Mouse (Mus musculus) ovary, adult 18-20 months (tissue): ENCODE measurements around the gene Dnm3.

ENCODE experiments used
- DNase-seq: peaks from one replicate; pipeline ENCODE4 v3.0.0; 2022; ENCODE audit warnings: low spot score, mixed read lengths

The Dnm3 gene

DNA sequence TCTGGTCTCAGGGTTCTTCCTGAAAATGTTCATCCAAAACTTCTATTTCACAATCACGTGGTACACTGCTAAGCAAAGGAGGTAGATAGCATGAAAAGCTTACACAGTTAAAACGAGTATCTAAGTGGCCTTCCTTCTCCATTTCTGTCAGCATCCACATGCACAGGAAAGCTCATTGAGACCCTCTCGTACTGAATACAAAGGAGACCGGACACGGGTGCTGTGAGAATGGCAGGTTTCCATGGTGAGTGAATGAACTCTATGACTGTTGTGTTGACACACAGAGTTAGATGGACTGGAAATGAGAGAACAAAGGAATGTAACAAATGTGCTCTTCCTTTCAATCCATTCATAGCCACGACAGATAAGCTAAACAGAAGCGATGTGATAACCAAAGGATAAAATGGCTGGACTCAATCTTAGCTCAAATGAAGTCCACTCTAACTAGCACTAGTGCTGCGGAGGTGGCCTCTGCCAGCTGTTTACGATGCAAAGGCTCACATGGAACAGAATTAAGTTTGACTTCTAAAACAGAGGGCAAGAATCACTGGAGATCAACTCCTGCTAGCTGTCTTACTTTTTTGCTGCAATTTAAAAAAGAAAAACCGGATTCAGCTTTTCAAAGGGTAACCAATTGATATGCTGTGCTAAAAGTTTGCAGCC lies 268.2 kb downstream of the Dnm3 start:
- no peak for DNase-seq

DNA sequence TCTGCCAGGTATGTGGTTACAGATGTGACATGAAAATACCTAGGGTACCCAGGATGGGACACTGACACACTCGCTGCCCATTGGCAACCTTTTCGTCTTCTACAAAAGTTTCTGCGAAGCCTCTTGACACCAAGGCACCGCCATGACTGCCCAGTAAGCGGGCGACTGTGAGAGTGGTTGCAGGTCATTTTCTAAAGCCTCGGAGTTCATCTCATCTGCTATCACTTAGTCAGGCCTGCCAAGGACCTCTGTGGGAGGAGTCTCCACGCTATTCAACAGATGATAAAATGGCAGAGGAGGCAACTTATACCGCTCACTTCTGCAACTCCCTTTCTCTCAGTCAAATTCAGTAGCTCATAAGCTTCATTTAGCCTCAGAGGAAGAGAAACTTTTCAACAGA lies 268.8 kb downstream of the Dnm3 start:
- no peak for DNase-seq

DNA sequence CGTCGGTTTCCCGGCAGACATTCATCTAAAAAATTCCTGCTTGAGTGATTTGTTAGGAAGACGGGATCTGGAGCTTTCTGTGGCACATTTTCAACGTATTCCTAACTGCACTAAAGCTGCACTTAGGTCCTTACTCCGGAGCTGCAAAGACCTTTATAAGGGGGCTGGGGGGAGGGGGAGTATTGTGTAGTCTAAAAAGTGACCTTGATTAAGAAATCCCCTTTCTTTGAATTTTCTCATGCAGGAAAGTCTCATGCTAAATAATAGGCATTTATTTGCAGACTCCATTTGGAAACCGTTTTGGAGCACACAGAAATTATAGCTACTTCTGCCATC lies 270.2 kb downstream of the Dnm3 start:
- no peak for DNase-seq

DNA sequence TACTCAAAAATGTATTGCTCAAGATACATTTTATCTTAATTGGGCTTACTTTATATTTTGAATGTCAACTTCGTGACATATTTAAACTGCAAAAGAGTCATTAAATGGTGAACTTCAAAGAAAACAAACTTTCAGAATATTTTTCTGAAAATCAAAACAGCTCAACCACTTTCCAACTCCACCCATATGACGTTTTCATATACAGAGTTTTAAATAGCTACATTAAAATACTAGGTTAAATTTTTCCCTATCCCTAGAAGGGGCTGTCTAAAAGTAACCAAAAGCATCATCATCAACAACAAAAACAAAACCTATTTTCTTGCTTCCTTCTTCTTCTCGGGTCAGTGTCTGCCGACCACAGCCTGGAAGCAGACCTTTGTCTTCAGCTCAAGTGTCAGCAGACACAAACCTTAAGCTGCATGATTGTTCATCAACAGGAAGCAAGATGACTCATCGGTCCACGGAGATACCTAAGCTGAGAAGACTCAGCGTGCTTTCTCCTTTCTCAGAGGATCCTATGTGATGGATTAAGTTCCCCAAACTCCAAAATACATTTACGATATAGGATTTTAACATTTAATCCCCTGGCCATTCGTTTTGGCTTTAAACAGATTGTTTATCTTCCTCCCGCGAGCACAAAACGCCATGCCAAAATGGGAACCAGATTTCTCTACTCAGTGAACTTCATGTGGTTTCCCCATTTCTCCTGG lies 270.7 kb downstream of the Dnm3 start:
- DNase-seq, result no peak

DNA sequence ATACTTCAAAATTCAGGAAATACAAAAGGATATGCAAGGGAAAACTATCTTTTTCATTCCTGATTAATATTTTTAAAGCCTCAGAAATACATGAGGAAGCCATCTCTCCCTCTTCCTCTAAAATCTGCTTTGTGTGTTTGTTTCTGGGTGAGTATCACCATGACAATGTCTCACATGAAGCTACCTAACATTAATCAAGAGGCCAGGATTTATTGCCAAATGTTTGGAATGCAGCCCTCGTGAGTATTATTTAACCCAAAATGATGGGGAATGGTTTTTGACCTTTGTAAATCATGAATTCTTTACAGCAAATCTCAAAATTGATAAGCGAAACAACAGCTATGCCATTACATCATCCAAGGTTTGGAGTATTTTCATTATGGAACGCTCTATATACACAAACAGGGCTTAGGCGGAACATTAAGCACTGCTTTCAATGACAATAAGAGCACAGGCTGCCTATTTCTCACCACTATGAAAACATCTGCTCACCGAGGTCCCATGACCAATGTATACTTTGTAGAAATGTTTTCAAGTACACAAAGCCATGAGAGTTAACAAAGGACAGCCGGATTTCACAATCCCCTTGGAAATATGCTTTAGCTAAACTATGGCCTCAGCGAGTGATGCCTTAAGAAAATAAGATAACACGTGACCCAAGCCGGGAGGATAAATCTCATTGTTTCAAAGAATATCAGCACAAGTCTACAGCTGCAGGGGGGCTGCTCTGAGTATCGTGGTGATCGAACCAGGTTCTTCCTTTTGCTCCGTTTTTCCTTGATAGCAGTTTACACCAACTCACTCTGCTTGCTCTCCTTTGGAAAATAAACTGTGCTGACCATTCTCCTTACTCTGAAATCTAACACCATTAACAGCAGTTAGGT lies 275.1 kb downstream of the Dnm3 start:
- DNase-seq, result no peak

DNA sequence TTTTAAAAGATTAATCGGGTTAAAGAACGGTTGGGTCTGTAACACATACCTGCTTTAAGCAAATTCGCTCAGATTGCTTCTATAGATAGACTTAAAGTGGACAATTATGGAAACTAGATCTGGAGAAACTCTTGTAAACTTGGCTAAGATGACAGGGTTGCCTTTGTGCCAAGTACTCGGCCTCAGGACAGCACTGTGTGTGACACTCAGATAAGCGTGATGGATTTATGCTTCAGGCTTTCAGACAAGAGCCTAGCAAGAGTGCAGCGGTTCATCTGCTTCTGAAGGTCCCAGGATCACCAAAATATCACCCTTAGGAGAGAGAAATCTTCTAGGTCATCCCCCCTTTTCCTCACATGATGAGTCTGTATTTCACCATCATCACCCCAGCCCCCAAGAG lies 277.4 kb downstream of the Dnm3 start:
- no peak for DNase-seq

DNA sequence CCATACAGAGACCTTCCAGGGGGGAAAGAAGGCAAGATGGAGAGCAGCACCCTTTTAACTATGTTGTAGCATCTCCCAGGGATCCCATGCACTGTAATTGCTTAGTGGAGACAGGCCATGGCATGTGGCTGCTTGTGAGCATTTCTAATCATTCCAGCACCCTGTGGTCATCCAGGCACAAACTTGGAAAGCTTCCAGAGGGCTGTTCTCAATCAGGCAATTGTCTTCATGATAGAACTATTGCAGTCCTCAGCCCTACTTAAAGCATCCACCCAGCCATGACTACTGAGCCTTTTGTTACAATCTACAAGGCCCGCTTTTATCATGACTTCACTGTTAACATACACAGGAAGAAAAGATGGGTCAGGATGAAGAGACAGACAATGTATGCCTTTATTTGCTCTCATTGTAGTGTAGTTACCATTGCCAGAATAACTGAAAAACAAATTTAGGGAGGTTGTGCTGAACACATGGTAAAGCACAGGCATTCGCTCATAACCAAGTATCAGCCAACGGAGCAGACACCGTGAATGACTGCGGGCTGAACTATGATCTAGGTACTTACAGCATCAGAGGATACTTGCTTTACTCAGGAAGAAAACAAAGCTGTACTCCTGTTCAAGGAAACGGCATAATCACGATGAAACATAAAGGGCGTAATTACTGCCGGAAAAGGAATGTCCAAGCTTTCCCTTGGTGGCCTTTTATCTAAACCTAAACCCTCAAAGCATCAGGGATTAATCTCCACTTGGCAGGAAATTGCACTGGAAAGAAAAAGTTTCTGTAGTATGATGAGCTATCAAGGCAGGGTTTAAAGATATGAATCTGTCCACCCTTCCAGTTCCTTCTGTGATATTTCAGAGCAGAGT lies 280.8 kb downstream of the Dnm3 start:
- no peak for DNase-seq

DNA sequence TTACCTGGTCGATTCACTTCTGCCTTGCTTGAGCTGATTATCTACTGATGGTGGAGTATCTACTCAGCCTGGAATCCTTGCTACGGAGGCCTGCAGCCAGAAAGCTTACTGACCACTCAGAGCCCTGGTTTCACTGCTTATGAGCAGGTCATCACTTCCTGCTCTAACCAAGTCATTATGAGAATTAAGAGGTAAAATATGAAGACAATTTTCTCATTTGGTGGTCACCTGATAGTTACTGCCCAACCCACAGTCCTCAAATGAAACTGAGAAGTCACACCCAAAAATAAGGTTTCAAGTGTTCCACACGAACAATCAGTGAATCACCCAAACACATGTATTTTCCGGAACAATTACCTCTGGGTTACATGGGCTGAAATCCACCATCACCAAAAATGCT lies 289.1 kb downstream of the Dnm3 start:
- DNase-seq, result no peak

DNA sequence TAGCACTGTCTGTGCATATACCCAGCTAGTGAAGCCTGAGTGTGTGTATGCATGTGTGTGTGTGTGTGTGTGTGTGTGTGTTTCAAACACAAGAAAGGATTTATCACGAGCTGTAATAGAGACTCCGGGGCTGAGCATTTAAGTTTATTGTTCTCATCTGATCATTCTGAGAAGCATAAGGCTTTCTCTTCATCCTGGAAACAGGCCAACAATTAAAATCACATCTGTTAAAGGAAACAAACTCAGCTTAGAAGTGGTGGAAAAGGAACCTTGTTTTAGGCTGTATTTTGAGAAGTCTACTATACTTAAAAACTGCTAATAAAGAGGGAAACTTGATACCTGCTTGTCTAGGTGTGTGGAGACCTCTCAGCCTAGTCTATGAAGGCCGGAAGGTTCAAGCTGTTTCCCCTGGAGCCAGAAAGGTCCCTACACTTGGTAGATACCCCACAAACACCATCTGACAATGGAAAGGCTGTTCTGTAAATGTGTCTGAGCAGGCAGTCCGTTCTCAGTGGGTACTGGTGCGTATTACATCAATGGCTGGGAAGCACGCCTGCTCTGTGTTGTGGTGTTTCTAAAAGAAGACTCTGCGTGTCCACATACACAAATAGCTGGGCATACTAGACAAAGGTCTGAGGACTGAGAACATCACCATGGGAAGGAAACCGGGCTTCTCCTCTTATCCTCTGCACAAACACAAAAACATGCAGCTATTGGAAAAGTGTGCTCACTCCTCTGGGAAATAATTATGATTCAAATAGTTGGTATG lies 290.3 kb downstream of the Dnm3 start:
- no peak for DNase-seq

DNA sequence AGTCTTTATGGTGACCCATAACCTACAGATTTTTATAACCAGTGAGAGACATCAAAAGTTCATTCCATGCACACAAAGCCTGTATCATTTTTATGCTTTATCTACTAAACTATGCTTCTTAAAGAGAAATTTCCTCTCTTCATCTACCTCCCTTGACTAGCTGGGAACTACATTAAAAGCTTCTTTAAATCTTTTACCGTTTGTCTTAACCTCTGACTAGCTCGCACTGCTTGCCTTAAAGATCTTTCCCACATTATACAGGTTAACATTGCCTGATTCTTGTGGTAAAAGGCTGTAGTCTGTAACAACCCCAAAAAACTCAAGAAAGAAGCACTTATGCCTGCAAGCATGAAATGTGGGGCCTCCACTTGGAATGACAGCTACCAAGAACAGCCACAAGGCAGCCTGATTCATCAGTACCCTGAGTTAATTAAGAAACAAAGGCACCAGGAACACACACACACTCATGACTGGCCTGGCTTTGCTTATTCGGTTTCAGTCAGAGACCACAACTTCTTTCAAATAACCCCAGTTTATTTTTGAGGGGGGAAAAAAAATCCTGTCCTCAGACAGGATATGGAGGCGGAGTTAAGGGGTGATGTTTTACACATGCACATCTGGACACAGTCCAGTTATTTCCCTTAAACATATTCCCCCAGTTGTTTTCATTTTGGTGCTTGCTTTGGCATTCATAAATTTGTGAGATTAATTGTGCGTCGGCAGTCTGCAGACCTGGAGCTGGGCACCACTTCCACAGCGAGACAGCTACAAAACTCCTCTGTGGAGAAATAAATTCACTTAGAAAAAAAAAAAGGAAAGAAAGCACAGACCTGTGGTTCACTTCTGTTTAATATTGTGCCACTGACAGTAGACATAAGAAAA lies 291.1 kb downstream of the Dnm3 start:
- DNase-seq, result no peak

DNA sequence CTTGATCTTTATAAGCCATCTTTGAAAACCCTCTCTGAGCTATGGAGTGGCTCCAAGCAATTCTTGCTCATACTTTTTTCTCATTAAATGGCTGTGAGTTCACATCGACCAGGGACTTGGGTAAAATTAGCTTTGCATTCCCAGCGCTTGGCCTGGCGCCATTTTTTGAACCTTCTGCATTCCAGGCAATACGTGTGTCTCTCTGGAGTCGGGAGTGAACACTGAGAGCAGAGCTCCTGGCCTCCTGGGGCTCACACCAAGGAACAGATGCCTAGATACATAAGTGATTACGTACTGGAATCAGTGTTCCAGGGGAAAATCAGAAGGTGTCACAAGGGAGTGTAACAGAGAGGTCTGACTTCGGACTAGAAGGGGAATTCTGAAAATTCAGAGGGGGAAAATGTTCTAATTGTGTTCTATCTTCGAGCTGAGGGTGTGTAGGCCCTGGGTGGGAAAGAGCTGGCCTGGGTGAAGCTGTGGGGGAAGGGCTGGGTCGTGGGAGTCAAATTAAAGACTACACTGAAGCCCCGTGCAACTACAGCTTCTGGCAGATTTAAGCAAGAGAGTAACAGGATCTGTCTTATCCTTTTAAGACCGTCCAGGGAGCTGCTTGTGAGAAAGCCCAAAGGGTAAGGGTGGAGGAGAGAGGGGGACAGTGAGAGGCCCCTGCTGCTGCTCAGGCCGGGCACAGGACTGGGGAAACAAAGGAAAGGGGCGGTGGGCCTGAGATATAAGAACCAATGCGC lies 293.7 kb downstream of the Dnm3 start:
- DNase-seq, result no peak

DNA sequence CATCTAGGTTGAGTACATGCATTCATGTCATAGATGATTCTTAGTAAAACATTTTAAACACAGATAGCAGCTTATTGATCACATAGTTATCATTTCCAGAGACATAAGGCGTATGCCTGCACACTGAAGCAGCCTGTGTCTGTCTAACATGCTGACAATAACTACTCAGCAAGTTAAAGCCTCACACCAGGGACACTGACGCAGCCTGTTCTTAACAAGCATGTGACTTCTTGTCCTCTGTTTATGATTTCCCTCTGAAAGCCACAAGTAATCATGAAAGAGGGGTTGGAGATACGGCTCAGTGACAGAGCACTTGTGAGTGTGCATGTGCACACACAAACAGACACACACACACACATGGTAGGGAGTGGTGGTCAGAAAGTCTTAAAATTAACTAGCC lies 294.4 kb downstream of the Dnm3 start:
- no peak for DNase-seq

DNA sequence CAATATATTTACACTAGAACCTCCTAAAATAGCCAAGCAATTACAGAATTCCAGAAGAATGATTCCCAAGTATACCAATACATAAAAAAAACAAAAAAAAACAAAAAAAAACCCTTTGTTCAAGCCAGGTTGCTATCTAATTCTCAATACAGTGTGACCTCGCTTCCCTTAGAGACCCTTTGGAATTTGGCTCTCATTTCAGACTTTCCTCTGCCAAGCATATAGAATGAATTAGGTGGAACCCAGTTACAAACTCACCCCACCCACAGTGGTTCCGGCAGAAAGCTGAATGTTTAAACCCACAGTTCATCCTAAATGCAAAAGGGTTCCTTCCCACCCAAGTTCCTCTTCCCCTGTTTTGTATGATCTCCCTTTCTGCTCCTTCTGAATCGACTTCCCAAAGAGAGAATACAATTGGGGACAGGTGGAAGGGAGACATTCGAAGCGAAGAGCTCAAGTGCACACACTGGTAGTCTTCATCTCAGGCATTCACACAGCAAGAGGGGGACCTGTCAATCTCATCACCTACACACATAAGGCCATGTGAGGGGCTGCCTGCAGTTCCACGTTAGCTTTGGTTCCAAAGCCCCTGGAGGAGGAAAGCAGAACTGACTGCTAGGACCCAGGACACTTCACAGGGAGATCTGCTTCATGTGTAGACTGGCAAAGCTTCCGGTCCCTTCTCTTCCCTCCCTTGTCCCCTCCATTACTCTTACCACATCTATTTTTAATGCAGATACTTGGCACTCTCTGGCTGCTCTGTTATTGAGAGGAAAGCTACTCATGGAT lies 296.5 kb downstream of the Dnm3 start:
- DNase-seq, result no peak

DNA sequence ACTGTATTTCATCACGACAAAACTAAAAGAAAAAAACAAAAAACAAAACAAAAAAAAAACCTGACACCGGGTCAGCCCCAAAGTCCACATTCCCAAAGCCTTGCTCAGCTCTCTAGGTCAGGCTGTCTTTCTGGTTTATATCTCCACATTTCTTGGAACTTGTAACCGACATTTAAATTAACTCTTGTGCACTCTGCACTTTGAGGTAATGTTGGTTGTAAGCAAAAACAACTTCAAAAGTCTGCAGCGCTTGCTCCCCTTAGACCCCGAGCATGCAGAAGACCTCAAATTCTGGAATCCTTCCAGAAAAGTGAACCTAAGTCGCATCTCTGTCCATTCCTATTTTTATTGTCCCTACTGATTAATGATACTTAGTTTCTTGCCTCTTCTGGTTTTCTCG lies 297.4 kb downstream of the Dnm3 start:
- DNase-seq, result no peak

DNA sequence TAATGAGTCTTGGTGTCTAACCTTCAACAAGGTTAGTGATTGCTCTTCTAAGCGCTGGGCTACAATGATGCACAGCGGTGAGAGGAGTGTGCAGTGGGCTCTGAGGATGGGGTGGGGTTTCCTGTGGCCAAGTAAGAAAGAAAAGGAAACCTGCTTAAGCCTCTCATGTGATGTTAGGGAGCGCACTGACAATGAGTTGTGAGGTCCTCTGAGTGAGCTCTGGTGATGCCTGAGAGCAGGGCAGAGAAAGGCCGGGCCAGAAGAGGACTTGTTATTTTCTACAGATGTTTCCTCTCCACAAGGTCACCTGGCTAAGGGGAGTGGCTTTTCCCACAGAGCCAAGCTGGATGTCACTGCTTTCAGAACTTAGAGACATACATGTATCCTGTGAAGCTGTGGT lies 298.4 kb downstream of the Dnm3 start:
- DNase-seq, result no peak

DNA sequence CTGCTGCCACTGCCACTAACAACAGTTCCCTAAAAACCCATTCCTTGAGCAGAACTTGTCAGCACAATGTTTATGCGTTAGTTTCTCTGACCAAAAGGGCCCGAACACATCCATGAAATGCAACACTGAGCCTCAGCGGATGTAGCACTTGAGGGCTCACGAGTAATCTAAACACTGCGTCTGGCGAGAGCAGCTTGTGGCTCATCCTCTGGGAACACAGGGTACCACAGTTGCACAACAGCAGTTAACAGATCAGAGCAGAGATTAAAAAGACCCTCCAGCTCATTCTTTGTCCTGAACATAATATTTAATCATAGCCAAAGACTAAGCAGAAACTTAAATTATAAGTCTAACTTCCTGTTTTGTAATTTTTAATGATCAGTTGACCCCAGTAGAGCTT lies 305.0 kb downstream of the Dnm3 start:
- no peak for DNase-seq

DNA sequence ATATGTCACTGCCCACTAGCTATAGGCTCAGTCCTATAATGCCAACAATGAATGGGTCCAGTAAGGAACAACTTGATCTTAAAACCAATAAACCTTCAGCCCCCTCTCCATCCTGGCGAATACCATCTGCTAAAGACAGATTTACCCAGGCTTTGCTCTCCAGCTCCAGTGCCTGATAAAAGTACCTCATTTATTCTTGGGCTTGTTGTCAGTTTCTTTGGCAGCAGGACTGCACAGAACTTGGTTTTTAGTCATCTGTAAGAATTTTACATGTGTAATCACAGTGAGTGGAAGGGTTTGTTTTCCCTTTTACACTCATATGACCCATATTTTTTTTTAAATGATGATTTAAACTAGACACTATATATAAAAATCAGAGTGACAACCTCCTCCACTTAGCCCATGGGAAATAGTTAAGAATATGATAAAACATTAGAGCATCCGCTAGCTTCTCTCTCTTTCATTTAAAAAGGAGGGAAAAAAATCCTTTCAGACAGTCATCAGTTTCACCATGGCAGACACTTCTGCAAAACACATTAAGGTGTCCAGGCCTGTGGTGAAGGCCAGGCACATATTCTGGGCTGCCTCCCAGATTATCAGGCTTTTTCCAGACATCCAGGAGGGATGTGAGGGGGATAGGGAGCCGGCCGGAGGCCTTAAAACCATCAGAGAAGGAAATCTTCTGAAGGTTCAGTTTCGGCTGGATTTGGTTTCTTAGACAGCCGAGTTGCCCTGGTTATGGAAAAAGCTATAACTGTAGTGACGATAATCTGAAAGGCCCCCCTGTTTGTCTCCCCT lies 313.9 kb downstream of the Dnm3 start:
- no peak for DNase-seq

DNA sequence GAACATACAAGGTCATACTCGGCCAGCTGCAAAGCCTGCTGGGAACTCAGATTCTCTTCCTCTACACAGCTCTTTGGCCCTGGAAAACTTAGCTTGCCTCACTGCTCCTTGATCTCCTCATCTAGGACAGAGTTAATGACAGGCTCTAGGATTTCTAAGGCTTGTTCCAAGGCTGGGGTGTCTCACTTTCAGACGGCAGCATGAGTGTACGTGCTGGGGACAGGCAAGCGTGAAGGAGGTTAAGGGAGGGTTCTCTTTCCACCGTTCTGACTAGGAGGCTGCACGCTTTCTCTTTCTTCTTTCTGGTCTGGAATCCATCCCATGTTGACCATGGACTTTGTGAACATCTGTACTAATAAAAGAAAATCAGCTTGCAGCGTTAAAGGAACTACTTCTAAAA lies 315.2 kb downstream of the Dnm3 start:
- no peak for DNase-seq
